Mouse (Mus musculus) heart, postnatal 10 days (tissue): ENCODE results near the gene Adgrg1. TPM values are rescaled to one million over a fixed set of nuclear protein-coding genes. Genes with fewer than 3 reads are reported as not detected.

Source experiments
- DNase-seq, 2 experiments: peaks; one replicate each; pipeline ENCODE4 v3.0.0; 2021
- intact Hi-C: fragments of 180-260 bp; cut with DNase I; formaldehyde crosslinking; loops from one replicate; pipeline ENCODE4 v1.15.1; 2025
- total RNA-seq, 2 experiments: library from RNA; stranded (reverse); gene quantifications; 2 replicates each; pipeline ENCODE4 v1.2.3; 2021

Adgrg1 gene
- total RNA-seq, 2 experiments from 2014 or later, result 36.6 to 61.8 TPM

GRCm38 (mm10) chr8:95023201-95023600, 48.6 kb downstream of the Adgrg1 start:
- intact Hi-C loops, result loop anchor here (5.0 kb wide), 1 partner anchor 179 kb away; the partner anchor contains the start of gene Kifc3

DNA sequence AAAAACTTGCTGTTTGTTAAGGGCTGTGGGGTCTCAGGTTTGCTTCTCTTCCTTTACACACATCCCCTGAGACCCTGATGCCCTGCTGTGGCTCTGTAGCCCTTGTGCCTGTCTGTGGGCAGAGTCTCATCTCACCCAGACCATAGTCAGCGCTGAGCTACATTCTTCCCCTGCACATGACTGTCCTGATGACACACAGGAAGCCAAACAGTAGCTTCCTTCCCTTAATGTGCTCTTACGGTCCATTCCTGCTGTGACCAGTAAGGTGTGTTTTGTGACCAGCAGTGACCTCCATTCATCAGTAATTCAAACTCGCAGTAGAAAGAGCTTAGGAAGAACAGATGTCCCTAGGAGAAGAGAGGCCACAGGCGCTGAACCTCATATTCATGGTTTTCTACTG, 49.8 kb downstream of the Adgrg1 start:
- DNase-seq, result no peak
- intact Hi-C loops, result loop anchor here (5.0 kb wide), 1 partner anchor 178 kb away; the partner anchor contains the start of gene Kifc3

More at GRCm38 (mm10) chr8:95023201-95023600, 48.6 kb downstream of the Adgrg1 start:
- DNase-seq, result no peak

DNA sequence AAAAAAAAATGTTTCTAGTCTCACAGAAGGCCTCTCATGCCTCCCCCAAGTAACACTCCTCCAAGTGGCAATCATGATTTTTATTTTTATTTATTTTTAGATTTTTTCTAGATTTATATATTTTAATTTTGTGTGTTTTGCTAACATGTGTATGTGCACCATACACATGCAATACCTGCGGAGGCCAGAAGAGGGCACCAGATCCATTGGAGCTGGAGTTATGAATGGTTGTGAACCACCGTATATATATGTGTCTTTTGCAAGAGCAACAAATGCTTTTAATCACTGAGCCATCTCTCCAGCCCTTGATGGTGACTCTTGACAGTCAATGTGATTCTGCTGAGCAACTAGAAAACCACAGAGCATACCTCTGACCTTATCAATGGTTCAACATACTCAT, 50.9 kb downstream of the Adgrg1 start:
- DNase-seq, result peak in 1 of 2 experiments; percentile 25
- intact Hi-C loops, result loop anchor here (5.0 kb wide), 1 partner anchor 52 kb away; no protein-coding TSS in a partner anchor

- intact Hi-C loops, result loop anchor here (5.0 kb wide), 1 partner anchor 49 kb away; no protein-coding TSS in a partner anchor
- DNase-seq, result peak in 1 of 2 experiments; percentile 29
These were observed 53.8 kb downstream of the Adgrg1 start for GRCm38 (mm10) chr8:95028391-95028790.

DNA sequence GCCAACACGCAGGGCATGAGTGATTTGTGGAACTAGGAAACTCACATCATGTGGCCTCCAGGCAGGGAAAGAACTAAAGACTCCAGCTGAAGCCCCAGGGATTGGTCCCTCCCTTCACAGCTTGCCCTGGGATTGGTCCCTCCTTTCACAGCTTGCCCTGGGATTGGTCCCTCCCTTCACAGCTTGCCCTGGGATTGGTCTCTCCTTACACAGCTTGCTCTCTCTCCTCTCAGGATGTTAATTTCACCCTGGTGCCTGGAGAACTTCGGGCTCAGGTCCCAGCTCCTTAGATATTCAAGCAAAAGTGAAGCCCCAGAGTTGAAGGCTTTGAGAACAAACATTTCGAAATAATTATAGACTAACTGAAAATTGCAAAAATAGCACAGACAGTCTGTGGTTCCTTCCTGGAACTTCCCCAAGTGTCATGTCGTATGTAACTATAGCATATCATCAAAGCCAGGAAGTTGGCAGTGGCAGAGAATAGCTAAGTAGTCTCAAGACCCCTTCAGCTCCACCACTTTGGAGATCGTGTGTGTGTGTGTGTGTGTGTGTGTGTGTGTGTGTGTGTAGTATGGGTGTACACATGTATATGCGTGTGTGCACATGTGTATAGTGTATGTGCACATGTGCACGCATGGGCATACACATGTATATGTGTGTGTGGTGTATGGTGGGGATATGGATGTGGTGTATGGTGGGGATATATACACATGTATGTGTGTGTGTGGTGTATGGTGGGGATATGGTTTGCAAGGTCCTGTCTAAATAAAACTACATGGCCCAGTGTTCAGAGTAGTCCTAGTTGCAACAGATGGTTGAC, 62.8 kb downstream of the Adgrg1 start:
- peak; percentile 30 to 52 for DNase-seq
- intact Hi-C loops, result no loop called here

DNA sequence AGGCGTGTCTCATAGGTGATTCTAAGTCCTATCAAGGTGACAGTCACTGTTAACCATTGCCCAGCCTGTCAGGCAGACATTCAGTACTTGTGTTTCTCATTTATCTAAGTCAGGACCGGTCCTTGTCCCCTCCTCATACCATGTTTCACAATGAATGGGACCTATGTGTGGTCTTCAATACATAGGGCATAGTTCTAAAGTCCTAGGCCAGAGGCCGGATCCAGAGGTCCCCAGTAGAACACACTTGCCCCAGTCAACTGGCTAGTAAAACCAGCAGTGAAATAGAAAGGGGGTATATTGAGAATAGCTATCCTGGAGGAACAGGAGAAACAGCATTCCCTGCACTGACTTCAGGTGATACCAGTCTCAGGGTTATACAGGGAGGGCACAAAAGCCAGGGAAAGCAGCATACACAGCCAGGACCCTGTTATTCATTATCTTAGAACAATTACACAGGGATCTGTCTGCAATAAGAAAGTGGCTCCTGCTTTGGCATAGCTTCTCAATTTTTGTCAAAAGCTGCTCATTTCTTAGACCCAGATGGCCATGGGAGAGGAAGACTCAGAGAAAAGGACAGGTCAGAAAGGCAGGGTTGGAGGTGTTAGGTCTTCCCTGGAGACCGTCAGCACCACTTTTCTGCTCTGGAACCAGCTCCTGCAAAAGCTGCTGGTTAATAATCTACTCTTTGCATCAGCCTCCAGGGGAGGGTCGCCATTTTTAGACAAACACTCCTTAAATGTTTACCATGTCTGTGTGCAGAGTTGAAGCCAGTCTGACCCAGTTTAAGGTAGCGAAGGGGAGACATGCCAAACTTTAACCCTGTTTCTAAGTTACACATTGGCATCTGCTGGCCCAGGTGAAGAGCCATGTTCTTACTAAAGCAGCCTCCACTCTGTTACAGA, 67.6 kb downstream of the Adgrg1 start:
- DNase-seq, result no peak
- intact Hi-C loops, result no loop called here

DNA sequence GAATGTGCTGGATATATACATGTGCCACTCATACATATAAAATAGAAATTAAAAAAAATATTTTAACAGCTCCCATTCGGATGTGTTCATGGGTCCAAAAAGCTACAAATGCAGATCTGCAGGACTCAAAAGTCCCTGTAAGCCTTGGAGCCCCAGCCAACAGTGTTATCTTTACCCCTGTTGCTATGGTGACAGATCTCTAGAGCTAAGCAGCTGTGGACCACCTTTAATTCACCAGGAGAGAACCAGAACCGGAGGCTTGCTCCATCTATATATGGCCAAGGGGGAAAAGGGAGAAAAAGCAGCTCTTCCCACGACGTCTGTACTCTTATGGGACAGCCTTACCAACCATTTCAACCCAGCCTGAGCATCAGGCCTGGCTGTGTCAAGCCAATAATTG, 70.3 kb downstream of the Adgrg1 start:
- intact Hi-C loops, result no loop called here
- DNase-seq, result no peak

DNA sequence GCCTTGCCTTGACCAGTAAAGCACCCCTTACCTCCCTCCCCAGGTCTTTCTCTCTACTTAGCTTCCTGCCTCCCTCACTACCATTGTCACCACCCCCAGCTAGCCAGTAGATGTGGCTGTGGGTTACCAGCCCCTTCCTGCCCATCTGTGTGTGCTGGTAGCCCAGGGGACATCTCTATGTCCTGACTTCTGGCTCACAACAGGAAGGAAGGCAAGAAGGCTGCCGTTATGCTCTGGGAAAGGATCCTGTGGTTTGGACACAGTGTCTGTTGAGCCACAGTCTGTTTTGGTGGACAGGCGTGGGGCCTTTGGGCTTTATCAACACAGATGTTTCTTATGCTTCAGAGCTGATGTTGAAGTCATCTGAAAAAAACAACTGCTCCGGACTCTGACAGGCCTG, 72.4 kb downstream of the Adgrg1 start:
- peak in 1 of 2 experiments; percentile 23 for DNase-seq
- intact Hi-C loops, result no loop called here

DNA sequence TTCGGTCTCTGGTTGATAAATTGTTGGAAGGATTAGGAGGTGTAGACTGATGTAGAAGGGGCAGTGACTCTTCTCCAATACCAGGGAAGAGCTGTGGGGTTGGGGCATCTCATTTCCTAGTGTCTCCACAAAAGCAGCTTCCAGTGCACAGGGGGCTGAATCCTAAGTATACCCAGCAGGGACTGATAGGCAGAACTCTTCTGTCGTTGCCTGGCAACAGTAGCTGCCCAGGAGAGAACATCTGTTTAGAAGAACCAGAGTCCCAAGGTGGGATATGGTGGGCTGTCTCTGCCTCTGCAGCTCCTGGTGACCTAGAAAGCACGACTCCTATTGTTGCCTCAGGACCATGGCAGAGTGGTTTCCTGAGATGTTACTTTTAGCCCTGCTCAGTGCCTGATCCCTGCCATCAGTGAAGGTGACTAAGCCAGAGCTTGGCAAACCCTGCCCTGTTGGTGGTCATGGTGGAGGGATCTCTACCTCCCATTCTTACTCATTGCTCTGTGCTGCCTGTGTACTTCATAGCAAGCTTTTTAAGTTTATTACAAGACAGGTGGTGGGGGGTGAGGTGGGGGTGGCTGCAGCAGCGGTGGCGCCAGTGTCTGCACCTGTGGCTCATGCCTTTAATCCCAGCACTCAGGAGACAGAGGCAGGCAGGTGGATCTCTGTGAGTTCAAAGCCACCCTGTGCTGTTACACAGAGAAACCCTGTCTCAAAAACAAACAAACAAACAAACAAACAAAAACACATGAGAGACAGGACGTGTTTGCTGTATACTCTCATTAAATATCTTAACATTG, 73.5 kb downstream of the Adgrg1 start:
- intact Hi-C loops, result no loop called here
- no peak for DNase-seq

GRCm38 (mm10) chr8:95049636-95050035, 75.1 kb downstream of the Adgrg1 start:
- DNase-seq, result no peak
- intact Hi-C loops, result no loop called here

- intact Hi-C loops, result no loop called here
- no peak for DNase-seq
These were observed 79.9 kb downstream of the Adgrg1 start for GRCm38 (mm10) chr8:95054438-95054837.

GRCm38 (mm10) chr8:95054927-95055510, 80.5 kb downstream of the Adgrg1 start, which contains the start of gene Drc7:
Gene Drc7, plus strand, starts transcription at chr8:95055103.
- peak in 1 of 2 experiments; percentile 21 for DNase-seq

GRCm38 (mm10) chr8:95056414-95056813, 81.9 kb downstream of the Adgrg1 start:
- intact Hi-C loops, result no loop called here
- DNase-seq, result no peak

More at GRCm38 (mm10) chr8:95054927-95055510, 80.5 kb downstream of the Adgrg1 start, which contains the start of gene Drc7:
- intact Hi-C loops, result no loop called here

GRCm38 (mm10) chr8:95058661-95059060, 84.1 kb downstream of the Adgrg1 start:
- DNase-seq, result no peak
- intact Hi-C loops, result no loop called here

GRCm38 (mm10) chr8:95059812-95060533, 85.4 kb downstream of the Adgrg1 start:
- intact Hi-C loops, result no loop called here
- DNase-seq, result no peak
